Mouse (Mus musculus) frontal cortex, postnatal 14 days (tissue): ENCODE measurements around the gene Hmcn1.

Experiments
- DNase-seq, 2 experiments: peaks; one replicate each; pipeline ENCODE4 v3.0.0; 2022; ENCODE audit warnings: low spot score in 2 of 2

Hmcn1 gene

GRCm38 (mm10) chr1:150993162-150994064, at the start of gene Hmcn1:
TSS of gene Hmcn1 (minus strand) at chr1:150993435.
- DNase-seq: no peak

DNA sequence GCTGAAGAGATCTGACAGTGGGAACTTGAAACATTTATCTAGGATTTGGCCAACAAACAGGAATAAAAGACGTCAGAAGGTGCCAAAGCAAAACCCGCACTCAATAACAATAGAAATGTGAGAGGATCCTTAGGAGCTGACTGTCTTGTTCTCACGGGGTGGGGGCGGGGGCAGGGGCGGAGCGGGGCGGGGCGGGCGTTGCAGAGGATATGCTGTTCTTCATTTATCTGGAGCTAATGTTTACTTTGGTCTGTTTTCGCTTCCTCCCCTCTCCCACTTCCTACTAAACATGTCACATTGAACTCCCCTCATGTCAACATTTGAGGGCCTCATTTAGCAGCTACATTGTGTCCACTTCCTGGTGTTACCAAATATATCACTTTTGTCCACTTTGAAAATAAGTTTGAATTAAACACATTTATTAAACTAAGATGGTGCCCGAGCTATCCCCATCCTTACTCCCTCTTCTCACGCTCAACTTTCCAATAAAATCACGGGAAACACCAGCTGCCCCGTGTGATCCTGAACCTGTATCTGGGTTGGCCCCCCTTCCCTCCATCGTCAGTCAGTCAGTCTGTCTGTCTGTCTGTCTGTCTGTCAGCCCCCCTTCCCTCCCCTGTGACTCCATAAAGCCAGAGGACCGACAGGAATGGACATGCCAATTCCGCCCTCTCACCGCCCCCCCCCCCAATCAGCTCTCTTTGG, 47.9 kb upstream of the Hmcn1 start:
- DNase-seq: no peak

DNA sequence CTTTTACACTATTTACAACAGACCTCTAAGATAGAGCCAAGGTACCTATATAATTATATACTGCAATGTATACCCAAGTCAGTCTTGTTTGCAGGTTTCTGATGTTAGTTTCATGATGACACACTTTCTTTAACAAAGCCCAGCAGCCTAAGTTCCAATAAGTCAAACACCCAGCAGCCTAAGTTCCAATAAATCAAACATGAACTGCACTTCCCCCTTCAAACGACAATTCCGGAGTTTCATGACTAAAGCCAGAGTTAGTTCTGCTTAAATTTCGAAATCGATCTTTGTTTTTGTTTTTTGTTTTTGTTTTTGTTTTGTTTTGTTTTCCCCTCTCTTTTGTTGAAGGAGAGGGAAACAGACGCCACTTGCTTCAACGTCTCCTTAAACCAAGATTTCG, 47.1 kb upstream of the Hmcn1 start:
- no peak for DNase-seq

DNA sequence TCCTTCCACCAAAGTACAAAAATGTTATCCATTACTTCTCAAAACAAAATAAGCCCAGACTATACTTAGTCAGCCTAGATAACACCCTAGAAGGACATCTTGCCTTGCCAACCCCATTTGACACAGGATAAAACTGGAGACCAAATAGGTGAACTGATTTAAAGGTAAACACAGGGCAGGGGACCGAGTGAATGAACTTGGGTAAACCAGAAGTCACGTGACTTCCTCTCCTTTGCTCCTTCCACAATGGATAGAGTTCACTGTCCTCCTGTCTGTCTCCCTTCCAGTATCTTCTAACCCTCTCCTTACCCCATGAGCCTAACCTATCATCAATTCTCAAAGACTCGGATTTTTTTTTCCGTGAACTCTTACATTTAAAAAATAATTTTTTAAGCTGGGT, 46.0 kb upstream of the Hmcn1 start:
- no peak for DNase-seq

GRCm38 (mm10) chr1:151038566-151038965, 45.3 kb upstream of the Hmcn1 start:
- no peak for DNase-seq

- no peak for DNase-seq
Measured at GRCm38 (mm10) chr1:151036405-151036985, 43.3 kb upstream of the Hmcn1 start.

GRCm38 (mm10) chr1:151035766-151036165, 42.5 kb upstream of the Hmcn1 start:
- DNase-seq: no peak

GRCm38 (mm10) chr1:151034993-151035592, 41.9 kb upstream of the Hmcn1 start:
- peak; percentile 25 to 59 for DNase-seq

GRCm38 (mm10) chr1:151033291-151033690, 40.1 kb upstream of the Hmcn1 start:
- no peak for DNase-seq

- DNase-seq: no peak
Measured at GRCm38 (mm10) chr1:151031581-151031980, 38.3 kb upstream of the Hmcn1 start.

DNA sequence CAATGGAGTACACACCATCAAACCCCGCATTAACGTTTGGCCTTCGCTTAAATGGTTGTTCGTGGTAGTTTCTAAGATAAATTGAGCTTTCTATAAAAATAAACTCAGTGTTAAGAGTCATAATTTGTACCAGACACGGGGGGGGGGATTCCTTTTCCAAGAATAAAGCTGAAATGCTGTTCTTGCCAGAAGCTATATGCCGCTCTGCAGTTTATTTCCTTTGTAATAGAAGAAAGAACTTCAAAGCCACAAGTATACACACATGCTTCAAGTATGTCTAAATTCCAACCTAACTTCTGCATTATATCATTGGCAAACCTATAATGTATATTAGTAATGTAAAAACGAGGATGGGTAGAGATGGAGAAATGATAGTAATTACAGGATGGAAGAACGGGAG, 37.9 kb upstream of the Hmcn1 start:
- DNase-seq: no peak

GRCm38 (mm10) chr1:151025049-151025773, 32.0 kb upstream of the Hmcn1 start:
- DNase-seq: no peak

DNA sequence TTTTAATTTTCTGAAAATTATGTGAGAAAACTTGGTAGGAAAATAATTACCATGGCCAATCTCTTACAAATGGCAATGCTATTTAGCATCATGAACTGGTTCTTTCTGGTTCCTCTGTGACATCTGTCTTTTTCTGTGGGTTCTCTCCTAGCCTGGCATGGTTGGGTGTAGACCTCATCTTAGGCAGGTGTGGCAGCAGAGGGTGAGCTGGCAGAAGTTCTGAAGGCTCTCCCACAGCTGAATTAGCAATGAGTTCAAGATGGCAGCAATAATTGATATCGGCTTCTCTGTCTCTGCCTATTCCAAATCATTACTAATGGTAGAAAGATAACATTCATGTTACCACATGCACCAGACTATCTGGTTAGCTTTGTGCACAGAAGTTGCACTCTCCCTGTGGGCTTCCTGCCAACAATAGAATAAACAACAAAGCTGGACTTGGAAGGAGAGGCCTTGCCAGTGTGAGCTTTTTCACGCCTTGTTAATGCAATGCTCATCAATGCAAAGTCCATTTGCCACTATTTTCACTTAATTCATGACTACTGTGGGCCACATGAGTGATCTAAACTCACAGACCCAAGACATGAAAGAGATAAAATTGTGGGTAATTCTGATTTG, 26.1 kb upstream of the Hmcn1 start:
- no peak for DNase-seq

GRCm38 (mm10) chr1:151011056-151011455, 17.8 kb upstream of the Hmcn1 start:
- peak; percentile 13 to 39 for DNase-seq

- peak in 1 of 2 experiments; percentile 58 for DNase-seq
Measured at GRCm38 (mm10) chr1:151009115-151009797, 16.0 kb upstream of the Hmcn1 start.

- DNase-seq: no peak
Measured at GRCm38 (mm10) chr1:151007747-151008146, 14.5 kb upstream of the Hmcn1 start.

GRCm38 (mm10) chr1:151004007-151004406, 10.8 kb upstream of the Hmcn1 start:
- DNase-seq: no peak

DNA sequence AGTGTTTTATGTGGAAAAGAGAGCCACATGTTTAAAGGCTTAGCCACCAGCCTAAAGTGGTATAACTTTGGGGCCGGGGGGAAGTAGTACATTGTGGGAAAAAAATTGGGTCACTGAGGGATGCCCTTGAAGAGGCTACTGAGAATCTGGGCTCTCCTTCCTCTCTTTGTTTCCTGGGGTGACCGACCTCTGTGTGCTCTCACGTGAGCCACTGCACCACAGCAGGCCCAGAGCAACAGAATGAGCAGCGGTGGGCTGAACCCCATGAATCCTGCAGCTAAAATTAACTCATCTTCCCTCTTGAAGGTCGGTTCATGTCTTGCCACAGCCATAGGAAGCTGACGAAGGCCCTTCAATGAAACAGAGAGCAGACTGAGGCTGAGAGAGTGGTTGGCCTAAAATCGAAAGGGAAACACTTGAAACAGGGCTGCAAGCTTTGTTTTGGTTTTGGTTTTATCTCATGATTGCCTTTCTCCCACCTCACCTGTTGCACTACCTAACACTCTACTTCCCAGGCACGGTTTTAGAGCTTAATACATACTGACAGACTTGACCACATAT, 8.7 kb upstream of the Hmcn1 start:
- no peak for DNase-seq

- DNase-seq: no peak
Measured at GRCm38 (mm10) chr1:151000714-151001113, 7.5 kb upstream of the Hmcn1 start.

- DNase-seq: no peak
Measured at GRCm38 (mm10) chr1:150994612-150995011, 1.4 kb upstream of the Hmcn1 start.
